In the genomic region with DNA sequence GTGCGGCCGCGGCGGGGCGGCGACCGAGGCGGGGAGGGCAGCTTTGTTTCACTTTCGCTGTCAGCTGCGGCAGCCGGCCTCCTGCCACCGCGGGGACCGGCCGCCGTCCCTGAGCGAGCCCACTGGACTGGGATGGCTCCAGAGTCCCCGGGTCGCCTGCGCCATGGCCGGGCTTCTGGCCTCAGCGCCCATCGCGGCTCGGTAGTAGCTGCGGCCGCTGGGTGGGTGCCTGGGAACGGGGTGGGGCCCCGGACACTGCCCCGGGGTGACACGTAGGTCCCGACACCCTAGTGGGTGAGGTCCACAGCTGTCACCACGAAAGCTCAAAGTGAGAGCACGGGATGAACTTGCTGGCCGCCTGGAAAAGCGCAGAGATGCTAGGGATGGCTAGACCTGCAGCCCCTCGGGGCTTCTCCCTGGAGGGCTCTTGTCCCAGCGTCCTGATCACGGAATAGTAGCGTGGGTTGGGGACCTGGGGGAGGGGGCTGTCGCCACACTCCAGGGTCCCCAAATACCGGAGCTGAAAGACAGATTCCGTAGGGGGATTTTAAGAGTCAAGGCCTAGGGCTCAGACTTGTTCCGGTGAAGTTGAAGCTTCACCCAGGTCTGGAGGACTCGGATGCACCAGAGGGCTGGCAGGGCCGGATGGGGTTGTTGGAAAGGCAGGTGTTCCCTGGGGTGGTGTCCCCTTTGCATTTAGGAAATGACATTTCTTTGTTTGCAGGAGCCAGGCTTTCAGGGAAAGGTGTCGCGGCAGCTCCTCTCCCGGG, we compare ENCODE assay signal across 8 mouse cellular contexts. TPM values are rescaled to one million over a fixed set of nuclear protein-coding genes. Genes with fewer than 3 reads are reported as not detected.
DNase-seq lines count a peak whose midpoint lies in the region; ATAC-seq and TF ChIP-seq lines count a peak whose summit lies in the region.

No protein-coding gene starts in this region.

- peaks cover 40% of the 10 kb centered on the region for H3K4me1 ChIP-seq in heart, embryonic 11.5 days (ENCODE audit: control insufficient read depth, insufficient read depth, low read length)
- peaks cover 41% of the 10 kb centered on the region for H3K4me1 ChIP-seq in midbrain, embryonic 15.5 days

- ATAC-seq in heart, embryonic 11.5 days (replicated peaks; ENCODE audit: insufficient number of reproducible peaks, low FRiP score, low TSS enrichment), result peak; percentile 63; the same call in 1 of the 2 replicates
- ATAC-seq in midbrain, embryonic 15.5 days (replicated peaks), result peak; percentile 51

- TF ChIP-seq CTCF in left cerebral cortex, adult 2 months (IDR thresholded peaks at IDR 0.05), result no peak

- DNase-seq in left cerebral cortex, adult 2 months (ENCODE audit: extremely low spot score in 1 of 2, low spot score in 2 of 2), result peak in 1 of 2 experiments; percentile 50
- no peak for DNase-seq in left cerebral cortex, postnatal 10 days (ENCODE audit: extremely low spot score in 1 of 2, low spot score in 2 of 2)
- peak; percentile 28 for DNase-seq in NIH3T3 (ENCODE audit: low read depth)
- DNase-seq in embryo, embryonic 10.5 days (ENCODE audit: low spot score), result peak; percentile 36
- DNase-seq in kidney, postnatal 10 days, result peak; percentile 51
- peak; percentile 65 for DNase-seq in thymus, postnatal 25 days

- peak overlapping the region; percentile 90 for H3K4me3 ChIP-seq in left cerebral cortex, adult 2 months
- H3K4me3 ChIP-seq in heart, embryonic 11.5 days (ENCODE audit: low read depth, low read length), result peak overlapping the region; percentile 59
- peak overlapping the region; percentile 79 for H3K4me3 ChIP-seq in midbrain, embryonic 15.5 days

- intact Hi-C loops in left cerebral cortex, adult 2 months (cut with DNase I), result loop anchor here (1.0 to 5.0 kb wide), 3 partner anchors 39 to 115 kb away; a partner anchor contains a TSS
- intact Hi-C loops in left cerebral cortex, postnatal 10 days (cut with DNase I), result no loop called here

- under 1% methylated on average over 49 of the region's 49 CpGs for WGBS in heart, embryonic 11.5 days (ENCODE audit: insufficient replicate concordance)
- WGBS in midbrain, embryonic 15.5 days, result under 1% methylated on average over 49 of the region's 49 CpGs

- no peaks in the 10 kb centered on the region for H3K9me3 ChIP-seq in heart, embryonic 11.5 days (replicated peaks; ENCODE audit: control insufficient read depth, low read length)
- H3K9me3 ChIP-seq in midbrain, embryonic 15.5 days, result no peaks in the 10 kb centered on the region

- H3K36me3 ChIP-seq in heart, embryonic 11.5 days (ENCODE audit: control insufficient read depth, insufficient read depth, low read length), result no peaks in the 10 kb centered on the region
- no peaks in the 10 kb centered on the region for H3K36me3 ChIP-seq in midbrain, embryonic 15.5 days (replicated peaks)

- H3K9ac ChIP-seq in heart, embryonic 11.5 days (ENCODE audit: low read depth, low read length), result peak overlapping the region; percentile 81
- H3K9ac ChIP-seq in midbrain, embryonic 15.5 days, result peak overlapping the region; percentile 95

- peak overlapping the region; percentile 99 for H3K27ac ChIP-seq in left cerebral cortex, adult 2 months
- H3K27ac ChIP-seq in heart, embryonic 11.5 days (ENCODE audit: low read depth, low read length), result peak overlapping the region; percentile 88
- H3K27ac ChIP-seq in midbrain, embryonic 15.5 days, result peak overlapping the region; percentile 91

- H3K27me3 ChIP-seq in heart, embryonic 11.5 days (ENCODE audit: control insufficient read depth, insufficient read depth, low read length), result no peaks in the 10 kb centered on the region
- H3K27me3 ChIP-seq in midbrain, embryonic 15.5 days (replicated peaks), result no peaks in the 10 kb centered on the region

- H3K4me2 ChIP-seq in heart, embryonic 11.5 days, result peak overlapping the region; percentile 75
- peak overlapping the region; percentile 95 for H3K4me2 ChIP-seq in midbrain, embryonic 15.5 days

RNA-seq across cellular contexts. Expression of a gene that starts 0.6 kb away (rescaled TPM):
- total RNA-seq in left cerebral cortex, adult 2 months (2021), result 100 to 1,000 TPM; 302 TPM
- 100 to 1,000 TPM; 462 to 490 TPM for total RNA-seq in left cerebral cortex, postnatal 10 days (2021)
- 77.0 and 88.9 TPM in 2 replicates for polyA plus RNA-seq in heart, embryonic 11.5 days (2014; fragmentation: Nextera tagmentation; extraction: Ambion mirVana)
- 290 and 311 TPM in 2 replicates for polyA plus RNA-seq in midbrain, embryonic 15.5 days (2015; fragmentation: Nextera tagmentation; extraction: Ambion mirVana)

RNA-seq across cellular contexts. Expression of a gene that starts 31.2 kb away (rescaled TPM):
- 10 to 100 TPM; 16.1 to 16.7 TPM for total RNA-seq in left cerebral cortex, adult 2 months (2021)
- 10 to 100 TPM; 18.0 to 23.5 TPM for total RNA-seq in left cerebral cortex, postnatal 10 days (2021)
- 73.7 and 77.8 TPM in 2 replicates for polyA plus RNA-seq in heart, embryonic 11.5 days (2014; fragmentation: Nextera tagmentation; extraction: Ambion mirVana)
- polyA plus RNA-seq in midbrain, embryonic 15.5 days (2015; fragmentation: Nextera tagmentation; extraction: Ambion mirVana), result 31.5 and 33.1 TPM in 2 replicates

RNA-seq across cellular contexts. Expression of a gene that starts 38.8 kb away (rescaled TPM):
- total RNA-seq in left cerebral cortex, adult 2 months (2021), result 1 to 10 TPM; 1.7 to 2.1 TPM
- 1 to 10 TPM; 2.0 to 2.2 TPM for total RNA-seq in left cerebral cortex, postnatal 10 days (2021)
- polyA plus RNA-seq in heart, embryonic 11.5 days (2014; fragmentation: Nextera tagmentation; extraction: Ambion mirVana), result 4.4 and 4.7 TPM in 2 replicates
- polyA plus RNA-seq in midbrain, embryonic 15.5 days (2015; fragmentation: Nextera tagmentation; extraction: Ambion mirVana), result 1.0 and 2.1 TPM in 2 replicates

RNA-seq across cellular contexts. Expression of a gene that starts 56.1 kb away (rescaled TPM):
- total RNA-seq in left cerebral cortex, adult 2 months (2021), result 10 to 100 TPM; 40.8 to 47.2 TPM
- 10 to 100 TPM; 31.3 to 32.5 TPM for total RNA-seq in left cerebral cortex, postnatal 10 days (2021)
- 0.15 and 0.19 TPM in 2 replicates for polyA plus RNA-seq in heart, embryonic 11.5 days (2014; fragmentation: Nextera tagmentation; extraction: Ambion mirVana)
- polyA plus RNA-seq in midbrain, embryonic 15.5 days (2015; fragmentation: Nextera tagmentation; extraction: Ambion mirVana), result 10.2 TPM in 2 replicates

Comparison
In these comparisons a context has a peak if more than half of its experiments do, and no peak if none do; other contexts are left out.
1. DNase-seq: peak in NIH3T3 (single experiment), embryo, embryonic 10.5 days (single experiment), kidney, postnatal 10 days (single experiment) and thymus, postnatal 25 days (single experiment); none in left cerebral cortex, postnatal 10 days (0 of 2).
2. Peak in every context shown above with its lines, with median percentiles within 50 percentile points of each other: H3K27ac ChIP-seq and H3K4me3 ChIP-seq.